Mouse (Mus musculus): ENCODE measurements around the gene Nrtn.

- TF ChIP-seq CTCF (IDR thresholded peaks at IDR 0.05; ENCODE audit: borderline replicate concordance, insufficient read depth, low read length) (no peak), POLR2A (IDR thresholded peaks at IDR 0.05; ENCODE audit: low read depth, low read length) (no peak)
Measured at GRCm38 (mm10) chr17:56729656-56730055, 27.7 kb downstream of the Nrtn start.
